Mouse (Mus musculus) cerebellum, adult 11-12 months (tissue): ENCODE measurements at regions not wholly inside any gene's neighbourhood (a gene's known extent, or its start where the extent isn't known, plus 50 kb on each side); places are given as distances from the start of the nearest gene placed in this dataset.
"Not testable (repeated sequence)": the region's sequence is repeated elsewhere in the genome, so short reads cannot be mapped to it uniquely, and the experiment has no call there.

Experiments
- DNase-seq: peaks from one replicate; pipeline ENCODE4 v3.0.0; 2022

- no peak for DNase-seq
These were observed 185.2 kb upstream of the Peli2 start for GRCm38 (mm10) chr14:47935401-47935800.

- DNase-seq: no peak
These were observed 183.5 kb upstream of the Peli2 start for GRCm38 (mm10) chr14:47937081-47937651.

- DNase-seq: no peak
These were observed 180.6 kb upstream of the Peli2 start for GRCm38 (mm10) chr14:47939781-47940590.

DNA sequence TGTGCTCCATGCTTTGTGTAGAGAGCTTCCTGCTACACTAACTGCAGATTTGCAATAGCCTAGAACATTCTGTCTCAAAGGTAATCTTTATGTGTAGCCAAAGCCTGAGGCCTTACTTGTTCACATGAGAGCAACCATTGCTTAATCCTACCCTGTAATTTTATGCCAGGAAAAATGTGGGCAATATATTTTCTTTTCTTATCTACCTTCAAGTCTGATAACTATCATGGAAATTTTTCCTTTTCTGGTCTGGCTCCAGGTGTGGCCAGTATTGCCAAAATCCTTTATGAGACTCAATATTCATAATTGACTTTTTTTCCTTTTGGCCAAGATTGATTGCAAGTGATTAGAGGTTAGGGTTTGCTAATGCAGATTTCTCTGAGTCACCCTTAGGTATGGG lies 178.0 kb upstream of the Peli2 start:
- DNase-seq: no peak

DNA sequence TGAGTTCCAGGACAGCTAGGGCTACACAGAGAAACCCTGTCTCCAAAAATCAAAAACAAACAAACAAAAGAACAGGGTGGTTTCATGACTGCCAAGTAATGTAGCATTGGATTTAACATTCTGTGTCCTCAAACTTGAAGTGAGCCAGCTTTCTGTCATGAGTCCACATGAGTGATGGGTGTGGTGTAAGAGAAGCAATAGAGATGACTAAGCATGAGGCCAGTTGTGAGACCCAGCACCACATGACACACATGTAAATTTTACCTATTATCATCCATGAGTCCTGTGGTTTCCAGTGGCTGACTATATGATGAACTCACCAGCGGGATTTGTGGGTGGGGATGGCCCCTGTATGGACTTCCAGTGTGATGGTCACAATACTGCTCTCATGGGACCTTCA lies 176.0 kb upstream of the Peli2 start:
- DNase-seq: no peak

- DNase-seq: no peak
These were observed 169.6 kb upstream of the Peli2 start for GRCm38 (mm10) chr14:47951041-47951440.

DNA sequence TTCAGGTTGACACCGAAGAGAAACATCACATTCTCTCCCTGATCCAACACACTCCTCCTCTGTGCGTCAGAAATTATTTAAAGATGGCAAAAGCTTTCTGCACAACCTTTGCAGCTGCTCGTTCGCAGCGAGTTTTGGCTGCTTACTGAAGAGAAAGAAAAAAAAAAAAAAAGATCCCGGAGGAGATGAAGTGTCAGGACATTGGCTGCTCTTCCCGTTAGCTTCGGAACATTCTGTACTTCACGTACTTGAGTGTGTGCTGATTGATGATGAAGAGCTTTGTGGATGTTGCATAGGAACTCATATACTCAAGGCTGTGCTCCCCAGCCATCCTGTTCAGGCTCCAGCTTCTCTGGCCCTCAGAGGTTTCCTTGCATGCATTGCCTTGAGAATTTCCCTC lies 162.5 kb upstream of the Peli2 start:
- DNase-seq: no peak

GRCm38 (mm10) chr14:47959366-47960280 lies 161.0 kb upstream of the Peli2 start:
- no peak for DNase-seq

DNA sequence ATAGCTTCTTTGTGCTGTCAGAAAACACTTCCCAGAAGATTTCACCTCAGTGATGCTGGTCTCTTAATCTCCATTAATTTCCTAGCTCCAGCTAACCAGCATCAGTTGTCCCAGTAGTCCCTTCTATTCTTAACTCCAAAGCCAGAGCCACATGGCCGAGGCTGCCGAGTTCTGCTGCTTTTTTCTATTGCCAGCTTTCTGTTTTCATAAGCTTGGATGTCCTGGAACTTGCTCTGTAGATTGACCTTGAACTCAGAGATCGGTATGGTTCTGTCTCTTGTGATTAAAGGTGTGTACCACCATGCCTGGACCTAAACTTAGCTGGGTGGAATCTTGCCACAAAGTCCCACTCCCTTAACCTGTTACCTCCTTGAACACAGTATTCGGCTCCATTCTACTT lies 155.8 kb upstream of the Peli2 start:
- DNase-seq: not testable (repeated sequence)

GRCm38 (mm10) chr14:47969871-47970270 lies 150.8 kb upstream of the Peli2 start:
- DNase-seq: no peak

DNA sequence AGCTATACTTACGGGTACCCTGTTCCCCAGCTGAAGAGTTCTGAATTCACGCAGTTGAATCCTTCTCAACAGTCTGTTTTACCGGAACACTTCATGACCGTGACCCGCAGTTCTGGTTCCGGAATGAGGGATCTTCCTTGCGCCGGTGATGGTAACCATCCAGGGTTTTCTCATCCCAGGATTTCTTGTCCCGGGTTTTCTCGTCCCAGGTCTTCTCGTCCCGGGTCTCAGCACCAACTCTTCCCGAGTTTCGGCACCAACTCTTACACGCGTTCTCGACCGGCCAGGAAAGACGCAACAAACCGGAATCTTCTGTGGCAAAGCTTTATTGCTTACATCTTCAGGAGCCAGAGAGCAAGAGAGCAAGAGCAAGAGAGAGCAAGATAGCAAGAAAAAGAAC lies 147.5 kb upstream of the Peli2 start:
- DNase-seq: not testable (repeated sequence)

DNA sequence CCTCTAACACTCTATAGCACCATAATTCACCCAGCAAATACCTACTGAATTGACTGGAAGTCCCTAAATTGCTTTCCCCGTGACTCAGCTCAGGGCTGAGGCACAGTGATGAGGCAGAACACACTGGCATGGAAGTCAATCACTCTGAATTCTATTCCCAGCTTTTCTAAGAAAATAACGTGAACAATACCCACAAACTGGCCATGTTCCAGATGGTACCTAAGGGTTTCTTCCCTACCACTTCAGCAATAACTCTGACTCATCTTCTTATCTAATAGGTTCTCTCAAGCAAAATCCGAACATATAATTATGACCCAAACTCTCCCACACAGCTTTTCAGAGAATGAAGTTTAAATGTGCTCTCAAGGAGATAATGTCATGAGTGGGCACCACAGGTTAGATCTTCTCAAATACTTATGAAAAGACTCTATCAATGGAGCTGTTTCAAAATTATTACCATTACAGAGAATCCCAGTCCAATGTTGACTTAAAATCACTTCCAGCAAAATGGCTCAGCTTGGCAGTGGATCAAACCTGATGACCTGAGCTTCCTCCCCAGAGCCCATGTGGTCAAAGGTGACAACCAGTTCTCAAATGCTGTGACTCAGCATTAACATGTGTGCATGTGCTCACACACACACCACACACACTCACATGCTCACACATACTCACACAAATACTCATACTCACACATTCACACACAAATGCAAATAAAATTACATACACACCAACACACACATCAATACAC lies 137.5 kb upstream of the Peli2 start:
- no peak for DNase-seq

DNA sequence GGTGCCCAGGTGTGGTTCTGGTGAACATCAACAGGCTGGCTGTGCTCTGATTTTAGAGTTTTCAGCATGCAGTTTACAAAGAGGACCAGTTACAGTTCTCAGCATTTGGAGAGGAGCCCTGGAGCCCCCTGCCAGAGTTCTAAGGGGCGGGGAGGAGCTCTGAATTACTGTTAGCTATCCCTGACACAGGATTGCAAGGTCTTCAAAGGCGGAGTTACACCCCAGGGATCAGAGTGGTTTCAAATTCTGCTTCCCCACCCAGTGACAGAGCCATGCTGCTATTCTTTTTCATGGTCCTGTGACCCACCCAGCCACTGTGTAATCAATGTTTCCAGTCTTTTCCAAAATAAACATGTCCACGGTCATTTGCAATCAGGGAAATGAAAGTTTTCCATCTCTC lies 134.1 kb upstream of the Peli2 start:
- DNase-seq: no peak

GRCm38 (mm10) chr14:47986941-47987340 lies 133.7 kb upstream of the Peli2 start:
- DNase-seq: no peak

- no peak for DNase-seq
These were observed 133.1 kb upstream of the Peli2 start for GRCm38 (mm10) chr14:47987392-47988075.

DNA sequence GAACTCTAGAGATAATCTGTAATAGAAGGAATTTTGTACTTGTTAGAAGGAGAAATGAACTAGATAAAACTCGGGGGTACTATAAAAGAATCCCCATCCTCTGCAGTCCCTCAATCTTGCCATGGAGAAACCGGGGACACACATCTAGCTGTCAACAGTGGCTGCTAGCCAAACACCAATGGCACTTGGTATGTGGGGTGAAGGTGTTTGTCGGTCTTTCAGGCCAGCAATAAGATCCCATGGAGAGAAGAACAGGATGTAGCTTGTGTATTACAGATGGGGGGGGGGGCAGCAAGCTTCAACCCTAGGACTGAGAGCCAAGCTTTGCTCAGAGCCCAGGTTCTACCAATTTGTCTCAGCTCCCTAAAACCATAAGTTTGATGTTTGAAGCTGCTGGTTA lies 132.5 kb upstream of the Peli2 start:
- no peak for DNase-seq

DNA sequence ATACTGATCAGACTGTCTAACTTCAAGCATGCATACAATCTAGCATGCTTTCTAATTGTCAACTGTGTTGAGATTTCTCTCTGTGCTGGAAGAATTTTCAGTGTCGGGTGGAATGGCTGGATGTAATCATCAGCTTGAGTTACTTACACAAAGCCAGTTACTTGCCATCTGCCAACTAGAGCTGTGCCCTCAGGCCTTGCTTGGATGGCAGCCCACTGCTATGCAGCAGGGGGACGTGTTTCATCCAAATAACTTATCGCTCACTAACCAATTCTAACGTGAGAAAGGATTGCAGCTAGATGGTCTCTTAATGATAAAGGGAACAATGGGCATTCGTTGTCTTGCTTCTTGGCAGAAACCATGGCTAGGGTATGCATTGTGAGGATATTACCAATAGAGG lies 131.3 kb upstream of the Peli2 start:
- DNase-seq: peak; percentile 26

- DNase-seq: no peak
These were observed 129.9 kb upstream of the Peli2 start for GRCm38 (mm10) chr14:47990716-47991115.

GRCm38 (mm10) chr14:47991546-47991945 lies 129.1 kb upstream of the Peli2 start:
- no peak for DNase-seq

- DNase-seq: no peak
These were observed 128.5 kb upstream of the Peli2 start for GRCm38 (mm10) chr14:47992091-47992490.

GRCm38 (mm10) chr14:47992851-47993250 lies 127.8 kb upstream of the Peli2 start:
- no peak for DNase-seq

GRCm38 (mm10) chr14:47998936-47999335 lies 121.7 kb upstream of the Peli2 start:
- DNase-seq: no peak
